Mouse (Mus musculus): ENCODE measurements at regions not wholly inside any gene's neighbourhood (a gene's known extent, or its start where the extent isn't known, plus 50 kb on each side); places are given as distances from the start of the nearest gene placed in this dataset.

- DNase-seq: no peak
These were observed 127.6 kb upstream of the Prep start for GRCm38 (mm10) chr10:44939403-44939802.

GRCm38 (mm10) chr10:44936976-44937500 is 130.0 kb upstream of the Prep start:
- no peak for DNase-seq

GRCm38 (mm10) chr10:44930796-44931195 is 136.2 kb upstream of the Prep start:
- no peak for DNase-seq

DNA sequence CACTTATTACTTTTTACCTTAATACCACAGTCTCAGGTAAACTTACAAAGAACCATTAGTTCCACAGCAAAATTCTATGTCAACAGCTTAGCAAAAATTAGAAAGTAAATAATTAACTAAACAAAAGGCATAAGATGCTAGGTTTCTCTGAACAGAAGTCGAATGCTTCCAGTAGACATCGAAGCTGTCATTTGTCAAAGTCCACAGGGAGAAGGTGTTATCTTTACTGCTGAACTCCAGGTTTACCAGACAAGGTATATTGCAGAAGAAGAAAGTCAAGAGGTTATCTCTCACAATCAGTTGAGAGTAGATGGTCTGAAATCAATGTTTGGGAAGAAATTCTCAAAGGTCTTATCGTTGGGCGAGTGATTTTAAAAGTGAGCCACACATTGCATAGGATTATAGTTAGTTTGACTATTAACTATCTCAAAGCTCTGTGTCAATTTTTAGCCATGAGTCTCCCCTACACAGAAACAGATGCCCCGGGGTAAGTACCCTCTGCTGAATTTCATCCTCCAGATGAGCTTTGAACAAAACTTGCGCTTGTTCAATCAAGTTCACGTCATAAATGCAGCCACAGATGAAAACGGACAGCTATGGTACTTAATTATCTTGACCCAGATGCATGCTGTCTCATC is 153.1 kb upstream of the Prep start:
- DNase-seq: no peak

- DNase-seq: no peak
These were observed 162.5 kb upstream of the Prep start for GRCm38 (mm10) chr10:44904520-44904919.

GRCm38 (mm10) chr10:44901203-44901602 is 165.8 kb upstream of the Prep start:
- DNase-seq: no peak

DNA sequence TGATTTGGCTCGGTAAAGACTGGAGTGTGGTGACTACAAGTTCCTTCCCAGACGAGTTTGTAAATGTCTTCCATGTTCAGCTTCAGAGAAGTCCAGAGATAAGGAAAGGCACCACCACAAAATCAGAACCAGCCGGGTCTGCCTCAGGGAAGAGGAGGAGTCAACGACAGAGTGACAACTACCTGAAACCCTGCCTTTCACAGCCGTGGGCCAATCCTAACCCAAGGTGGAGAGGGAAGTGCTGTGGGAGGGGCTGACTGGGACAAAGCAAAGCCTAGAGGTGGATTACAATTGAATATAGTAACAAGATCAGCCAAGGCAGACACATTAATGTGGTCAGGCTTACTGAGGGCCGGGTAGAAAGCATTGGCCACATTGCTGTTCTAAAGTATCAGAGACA is 174.9 kb upstream of the Prep start:
- DNase-seq: no peak

DNA sequence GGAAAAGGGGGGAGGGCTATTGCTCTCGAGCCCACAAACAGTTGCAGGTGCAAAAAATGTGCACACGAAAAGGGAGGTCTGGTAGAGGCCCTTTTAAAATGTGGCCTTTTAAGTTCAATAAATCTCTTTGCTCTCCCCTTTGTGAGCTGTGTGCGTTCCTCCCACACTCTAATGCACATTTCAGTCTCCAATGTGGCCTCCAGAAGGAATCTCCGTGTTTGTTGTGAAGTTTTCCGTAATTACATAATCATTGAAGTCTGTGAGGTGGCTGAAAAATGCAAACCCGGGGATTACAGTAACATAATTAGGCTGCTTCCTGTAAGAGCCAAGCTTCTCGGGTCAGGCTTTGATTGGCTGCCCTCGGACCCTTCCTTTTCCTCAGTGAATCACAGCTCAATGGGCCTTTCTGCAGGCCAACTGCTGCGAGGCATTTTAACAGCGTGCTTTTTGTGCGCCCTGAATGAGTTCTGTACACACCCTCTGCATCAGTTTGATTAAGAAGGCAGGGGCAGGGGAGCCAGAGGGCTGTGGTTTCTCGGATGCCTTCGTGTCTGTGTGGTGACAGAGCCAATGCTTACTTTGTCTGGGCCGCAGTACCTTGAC is 179.8 kb upstream of the Prep start:
- DNase-seq: no peak

GRCm38 (mm10) chr10:44881967-44882366 is 185.0 kb upstream of the Prep start:
- no peak for DNase-seq

DNA sequence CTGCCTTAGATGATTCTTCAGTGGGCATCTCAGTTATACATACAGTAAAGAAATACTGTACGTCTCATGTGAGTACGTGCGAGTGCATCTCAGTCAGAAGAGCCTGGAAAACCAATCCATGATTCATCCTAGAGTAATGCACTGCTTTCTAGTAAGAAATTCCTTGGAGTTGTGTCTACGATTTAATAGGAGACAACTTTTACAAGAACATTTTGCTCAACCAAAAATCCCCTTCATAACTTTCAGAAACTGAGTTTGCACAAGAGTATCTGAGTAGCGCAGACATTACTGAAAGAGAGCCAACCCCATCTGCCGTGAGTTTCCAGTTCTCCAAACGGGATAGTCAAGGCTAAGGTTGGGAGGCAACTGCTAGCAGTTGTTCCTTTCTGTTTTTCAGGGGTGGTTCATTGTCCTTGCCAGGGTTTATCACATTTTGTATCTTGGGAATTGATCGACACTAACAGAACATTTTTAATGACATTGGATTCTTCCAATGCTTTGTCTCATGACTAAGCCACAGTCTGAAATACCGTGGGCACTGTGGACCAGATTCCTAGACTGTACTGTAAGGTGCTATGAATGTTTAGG is 189.8 kb upstream of the Prep start:
- DNase-seq: no peak

GRCm38 (mm10) chr10:44873642-44874285 is 193.2 kb upstream of the Prep start:
- no peak for DNase-seq

- DNase-seq: no peak
These were observed 202.7 kb upstream of the Prep start for GRCm38 (mm10) chr10:44864191-44864747.

GRCm38 (mm10) chr10:44862360-44862674 is 204.7 kb upstream of the Prep start:
- DNase-seq: no peak

- no peak for DNase-seq
These were observed 205.2 kb upstream of the Prep start for GRCm38 (mm10) chr10:44861671-44862359.

DNA sequence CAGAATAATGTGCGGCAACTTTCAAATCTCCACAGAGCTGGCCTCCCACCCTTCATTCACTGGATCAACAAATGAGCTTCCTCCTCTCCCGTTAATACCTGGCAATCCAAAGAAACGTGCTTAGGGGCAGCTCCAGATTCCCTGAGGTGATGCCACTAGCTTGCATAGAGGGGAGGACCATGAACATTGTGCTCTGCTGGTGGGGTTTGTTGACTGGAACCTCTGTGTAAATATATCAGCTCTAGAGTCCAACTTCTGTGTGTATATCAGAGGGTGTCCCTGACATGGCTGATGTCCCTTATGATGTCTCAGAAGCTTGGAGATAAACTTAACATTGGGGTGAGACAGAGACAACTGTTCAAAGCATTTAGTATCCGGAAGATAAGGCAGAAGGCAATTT is 209.6 kb upstream of the Prep start:
- no peak for DNase-seq

DNA sequence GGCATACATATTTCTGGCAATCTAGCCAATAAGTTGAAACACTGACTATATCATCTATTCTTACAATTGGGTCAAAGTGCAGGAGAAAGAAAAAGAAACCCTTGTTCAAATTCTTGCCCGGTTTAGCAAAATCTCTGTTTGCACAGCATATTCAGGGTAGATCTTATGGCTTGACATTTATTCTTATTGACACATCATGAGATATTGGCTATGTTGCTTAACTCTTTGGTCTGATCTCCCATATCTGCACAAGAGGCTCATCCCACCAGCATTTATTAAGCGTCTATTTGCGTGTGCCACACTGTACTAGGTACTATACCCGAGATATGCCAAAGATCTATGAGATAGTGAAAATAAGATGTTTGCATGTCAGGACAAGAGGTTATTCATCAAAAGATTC is 212.9 kb upstream of the Prep start:
- DNase-seq: no peak

GRCm38 (mm10) chr10:44849016-44849415 is 218.0 kb upstream of the Prep start:
- DNase-seq: no peak

DNA sequence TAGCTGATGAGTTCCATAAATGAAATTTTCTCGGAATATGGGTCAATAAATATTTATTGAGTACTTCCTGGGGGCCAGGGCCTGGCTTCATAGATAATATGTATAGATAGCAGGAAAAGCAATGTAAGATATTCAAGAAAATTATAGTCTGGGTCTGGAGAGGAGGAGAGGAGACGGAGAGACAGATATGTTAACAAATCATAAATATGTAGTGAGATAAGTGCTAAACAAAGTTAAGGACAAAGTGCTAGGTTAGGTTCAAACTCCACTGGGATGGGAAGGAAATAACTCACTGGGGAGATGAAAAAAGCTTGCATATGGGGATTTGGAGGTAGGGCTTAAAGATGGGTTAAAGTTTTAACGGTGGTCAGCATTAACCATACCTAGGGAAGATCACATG is 220.2 kb upstream of the Prep start:
- no peak for DNase-seq

- no peak for DNase-seq
These were observed 220.9 kb upstream of the Prep start for GRCm38 (mm10) chr10:44846149-44846548.

DNA sequence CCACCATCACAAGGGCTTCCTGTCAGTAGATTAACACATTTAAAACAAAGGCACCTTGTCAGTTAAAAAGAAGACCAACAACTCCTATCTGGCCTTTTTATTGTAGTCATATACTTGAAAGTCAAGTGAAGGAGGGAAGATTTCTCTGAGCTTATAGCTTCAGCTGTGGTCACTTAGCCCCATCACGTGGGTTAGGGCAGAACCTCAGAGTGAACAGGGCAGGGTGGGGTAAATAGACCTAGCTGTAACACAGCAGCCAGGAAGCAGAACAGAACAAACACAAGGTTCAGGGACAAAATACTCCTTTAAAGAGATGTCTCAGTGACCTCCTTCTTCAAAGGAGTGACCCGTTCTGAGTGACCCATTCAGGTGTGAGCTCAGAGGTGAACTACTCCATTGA is 226.6 kb upstream of the Prep start:
- DNase-seq: no peak

GRCm38 (mm10) chr10:44832455-44832854 is 234.5 kb upstream of the Prep start:
- DNase-seq: no peak

- no peak for DNase-seq
These were observed 240.7 kb upstream of the Prep start for GRCm38 (mm10) chr10:44826271-44826670.

GRCm38 (mm10) chr10:44821666-44822065 is 245.3 kb upstream of the Prep start:
- no peak for DNase-seq

Measured in cerebellum, adult 11 months (tissue).